Mouse (Mus musculus) small intestine, adult 2 months (tissue): ENCODE data around the gene Tubgcp6.

Experiments
- CTCF ChIP-seq: fragments of 200-500 bp; IDR thresholded peaks from 2 replicates; pipeline ENCODE4 v1.5.1; 2012; ENCODE audit warnings: low read depth, mild to moderate bottlenecking, control low read depth, inconsistent platforms, low read length, moderate library complexity, mixed read lengths; ENCODE audit not compliant: insufficient replicate concordance, insufficient read length; ENCODE audit errors: extremely low read depth
- POLR2A ChIP-seq: fragments of 200-500 bp; IDR thresholded peaks from 2 replicates; pipeline ENCODE4 v1.6.1; 2012; ENCODE audit warnings: low read depth, mild to moderate bottlenecking, control low read depth, inconsistent platforms, low read length, moderate library complexity

DNA sequence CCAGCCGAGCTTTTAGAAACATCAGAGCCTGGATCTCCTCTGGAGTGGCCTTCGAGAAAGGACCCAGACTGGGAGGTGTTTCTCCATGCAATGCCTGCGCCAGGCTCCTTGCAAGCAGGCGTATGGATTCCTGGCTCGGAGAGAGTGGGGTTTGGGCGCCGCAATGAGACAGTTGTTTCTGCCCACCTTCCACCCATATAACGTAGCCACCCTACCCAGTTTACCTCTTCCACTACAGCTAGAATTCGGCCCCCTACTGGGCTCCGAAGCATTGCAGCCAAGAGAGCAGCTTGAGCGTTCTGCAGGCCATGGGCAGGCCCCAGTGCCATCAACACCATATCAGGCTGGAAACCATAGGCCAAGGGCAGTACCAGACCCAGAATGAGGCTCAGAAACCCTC, 683 bp upstream of the Tubgcp6 start:
- TF ChIP-seq CTCF (no peak), POLR2A (no peak)
